Mouse (Mus musculus) adipose tissue, adult 10 weeks (tissue): Measurements from ENCODE around the gene Gm17577. TPM values are rescaled to one million over a fixed set of nuclear protein-coding genes. Genes with fewer than 3 reads are reported as not detected.

ENCODE experiments used
- polyA plus RNA-seq: library from polyadenylated mRNA; stranded (reverse); fragments of 350-450 nt; fragmentation: Illumina TruSeq; extraction: RNeasy Lipid Tissue Mini Kit (QIAGEN cat#74804); gene quantifications from one replicate; pipeline ENCODE4 v1.2.3, GENCODE M21; 2014; ENCODE audit warnings: low read depth, low replicate concordance

Gene Gm17577
- not detected for polyA plus RNA-seq

GRCm38 (mm10) chrX:123246807-123247206 is at the start of gene Gm17577:
Gene Gm17577, minus strand, starts transcription at chrX:123246907.

GRCm38 (mm10) chrX:123222381-123222780 is 24.3 kb downstream of the Gm17577 start, which contains the start of gene Srsx:
Gene Srsx, minus strand, starts transcription at chrX:123222481.

Other genes with a start within 250 kb of the Gm17577 start
- gene Gm17521, start 217.2 kb downstream of the Gm17577 start, polyA plus RNA-seq: not detected
- 2.5 TPM for gene Cldn34c1, start 143.4 kb downstream of the Gm17577 start, polyA plus RNA-seq
- gene Srsx, start 24.4 kb downstream of the Gm17577 start, polyA plus RNA-seq: not detected